Mouse (Mus musculus) liver, adult 2 months (tissue): ENCODE measurements around the gene Nbas. TPM values are rescaled to one million over a fixed set of nuclear protein-coding genes. Genes with fewer than 3 reads are reported as not detected.

Experiments
- DNase-seq: peaks from one replicate; pipeline ENCODE4 v3.0.0-alpha.2; 2011; ENCODE audit warnings: low read depth, low spot score; ENCODE audit errors: extremely low read depth
- H3K27ac ChIP-seq: fragments of 200-500 bp; replicated peaks from 2 replicates; pipeline ENCODE4 v1.5.1; 2012; ENCODE audit warnings: low read depth, mild to moderate bottlenecking, control low read depth, inconsistent platforms, low read length; ENCODE audit not compliant: insufficient read depth
- H3K27me3 ChIP-seq: fragments of 200-500 bp; 2 replicates; pipeline ENCODE4 v1.6.1; 2012; ENCODE audit warnings: mild to moderate bottlenecking, moderate library complexity, low read length, inconsistent platforms; ENCODE audit not compliant: control insufficient read depth, insufficient read depth
- H3K36me3 ChIP-seq: fragments of 200-500 bp; 2 replicates; pipeline ENCODE4 v1.6.1; 2012; ENCODE audit warnings: low read length, inconsistent platforms; ENCODE audit not compliant: control insufficient read depth, insufficient read depth
- H3K4me1 ChIP-seq: fragments of 200-500 bp; 2 replicates; pipeline ENCODE4 v1.6.1; 2011; ENCODE audit warnings: low read length; ENCODE audit not compliant: control insufficient read depth, insufficient read depth
- H3K4me3 ChIP-seq: fragments of 200-500 bp; 2 replicates; pipeline ENCODE4 v1.5.1; 2011; ENCODE audit warnings: low read depth, mild to moderate bottlenecking, control low read depth, low read length, moderate library complexity; ENCODE audit not compliant: insufficient read depth
- H3K79me2 ChIP-seq: fragments of 200-500 bp; 2 replicates; pipeline ENCODE4 v1.6.1; 2012; ENCODE audit warnings: inconsistent platforms, mild to moderate bottlenecking, low read length, moderate library complexity; ENCODE audit not compliant: control insufficient read depth, insufficient read depth
- H3K9ac ChIP-seq: fragments of 200-500 bp; 2 replicates; pipeline ENCODE4 v1.6.1; 2012; ENCODE audit warnings: low read depth, mild to moderate bottlenecking, control low read depth, inconsistent platforms, low read length
- CTCF ChIP-seq: fragments of 200-500 bp; IDR thresholded peaks from 2 replicates; pipeline ENCODE4 v1.5.1; 2011; ENCODE audit warnings: low read depth, low read length, control low read depth
- POLR2A ChIP-seq: fragments of 200-500 bp; IDR thresholded peaks from 2 replicates; pipeline ENCODE4 v1.6.1; 2011; ENCODE audit warnings: low read length, control low read depth; ENCODE audit not compliant: insufficient read depth; ENCODE audit errors: extremely low read depth
- WGBS: fragments of 180-500 bp; shearing (Covaris S2); methylation state at CpG from one replicate; pipeline ENCODE4 v1.1.7; 2018; 5-methylcytosine and 5-hydroxymethylcytosine counted together
- polyA plus RNA-seq: library from polyadenylated mRNA; depleted of rRNA; stranded (reverse); fragments of >200 nt; gene quantifications from 2 replicates; pipeline ENCODE4 v1.2.3, GENCODE M21; 2012
- total RNA-seq: library from RNA; depleted of rRNA; stranded (reverse); fragments of >200 nt; gene quantifications from 2 replicates; pipeline ENCODE4 v1.2.3, GENCODE M21; 2014

Gene Nbas
- total and polyA plus RNA-seq, 2 experiments: 10.7 to 21.8 TPM

- Histone ChIP-seq H3K9ac (no peak overlapping the region), H3K4me1 (no peaks in the 10 kb centered on the region), H3K27ac (no peak overlapping the region), H3K4me3 (no peak overlapping the region), H3K36me3 (peaks cover 21% of the 10 kb centered on the region), H3K27me3 (no peaks in the 10 kb centered on the region), H3K79me2 (no peaks in the 10 kb centered on the region)
- 90% methylated on average over 7 of the region's 7 CpGs for WGBS
- TF ChIP-seq CTCF: no peak
- no peak for TF ChIP-seq POLR2A
- no peak for DNase-seq
These were observed 210.2 kb downstream of the Nbas start for GRCm38 (mm10) chr12:13479163-13479562.

DNA sequence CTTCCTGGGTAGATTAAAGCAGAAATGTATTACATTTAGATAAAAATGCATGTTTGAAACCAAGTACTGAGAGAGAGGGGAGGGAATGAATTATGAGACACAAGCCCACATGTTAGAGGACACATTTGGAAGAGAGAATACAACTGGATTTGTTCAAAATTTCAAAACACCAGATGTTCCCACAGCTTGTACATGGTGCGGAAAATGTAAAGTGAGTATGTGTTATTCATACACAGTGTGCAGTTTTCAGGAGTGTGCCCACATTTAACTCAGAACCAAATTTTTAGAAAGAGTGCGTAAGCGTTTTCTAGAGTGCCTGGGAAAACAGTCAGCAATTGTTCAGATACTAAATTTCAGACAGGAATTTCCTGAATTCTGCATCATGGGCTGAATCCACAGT lies 217.3 kb downstream of the Nbas start:
- TF ChIP-seq CTCF: no peak
- TF ChIP-seq POLR2A: no peak
- no peak overlapping the region for H3K4me3 ChIP-seq
- no peaks in the 10 kb centered on the region for H3K79me2 ChIP-seq
- peaks cover 12% of the 10 kb centered on the region for H3K36me3 ChIP-seq
- 89% methylated on average over 3 of the region's 3 CpGs for WGBS
- H3K4me1 ChIP-seq: no peaks in the 10 kb centered on the region
- H3K27ac ChIP-seq: no peak overlapping the region
- H3K27me3 ChIP-seq: no peaks in the 10 kb centered on the region
- DNase-seq: no peak
- H3K9ac ChIP-seq: no peak overlapping the region

DNA sequence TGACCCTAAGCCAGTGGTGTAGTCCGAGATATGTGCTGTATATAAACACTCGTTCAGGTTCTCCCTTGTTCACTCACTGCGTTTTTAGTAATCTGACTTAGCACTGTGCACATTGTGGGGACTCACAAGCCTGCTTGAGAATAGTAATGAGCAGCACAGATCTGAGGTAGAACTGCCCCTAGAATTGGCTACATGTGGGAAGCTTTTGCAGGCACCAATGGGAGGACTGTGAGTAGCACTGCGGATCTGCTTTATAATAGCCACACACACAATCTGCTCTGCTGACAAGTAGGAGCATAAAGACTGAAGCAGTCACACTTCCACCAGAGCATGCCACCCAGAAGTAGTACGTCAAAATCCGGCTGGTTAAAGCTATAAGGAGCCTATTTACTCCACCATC lies 228.3 kb downstream of the Nbas start:
- DNase-seq: no peak
- Histone ChIP-seq H3K9ac (no peak overlapping the region), H3K79me2 (no peaks in the 10 kb centered on the region), H3K27me3 (no peaks in the 10 kb centered on the region), H3K4me3 (no peak overlapping the region), H3K4me1 (no peaks in the 10 kb centered on the region), H3K27ac (no peak overlapping the region), H3K36me3 (peaks cover 6% of the 10 kb centered on the region; the same call in 1 of the 2 replicates)
- 92% methylated on average over 6 of the region's 6 CpGs for WGBS
- TF ChIP-seq CTCF: no peak
- TF ChIP-seq POLR2A: no peak

- no peak overlapping the region for H3K9ac ChIP-seq
- H3K27me3 ChIP-seq: no peaks in the 10 kb centered on the region
- WGBS: 92% methylated on average over 10 of the region's 10 CpGs
- no peaks in the 10 kb centered on the region for H3K79me2 ChIP-seq
- H3K4me1 ChIP-seq: no peaks in the 10 kb centered on the region
- TF ChIP-seq CTCF (no peak), POLR2A (no peak)
- no peak for DNase-seq
- H3K27ac ChIP-seq: no peak overlapping the region
- peaks cover 6% of the 10 kb centered on the region; the same call in 1 of the 2 replicates for H3K36me3 ChIP-seq
- no peak overlapping the region for H3K4me3 ChIP-seq
These were observed 230.4 kb downstream of the Nbas start for GRCm38 (mm10) chr12:13499237-13499889.

- TF ChIP-seq POLR2A: no peak
- TF ChIP-seq CTCF: no peak
- H3K36me3 ChIP-seq: peaks cover 6% of the 10 kb centered on the region; the same call in 1 of the 2 replicates
- no peaks in the 10 kb centered on the region for H3K79me2 ChIP-seq
These were observed 231.3 kb downstream of the Nbas start for GRCm38 (mm10) chr12:13500191-13500590.

DNA sequence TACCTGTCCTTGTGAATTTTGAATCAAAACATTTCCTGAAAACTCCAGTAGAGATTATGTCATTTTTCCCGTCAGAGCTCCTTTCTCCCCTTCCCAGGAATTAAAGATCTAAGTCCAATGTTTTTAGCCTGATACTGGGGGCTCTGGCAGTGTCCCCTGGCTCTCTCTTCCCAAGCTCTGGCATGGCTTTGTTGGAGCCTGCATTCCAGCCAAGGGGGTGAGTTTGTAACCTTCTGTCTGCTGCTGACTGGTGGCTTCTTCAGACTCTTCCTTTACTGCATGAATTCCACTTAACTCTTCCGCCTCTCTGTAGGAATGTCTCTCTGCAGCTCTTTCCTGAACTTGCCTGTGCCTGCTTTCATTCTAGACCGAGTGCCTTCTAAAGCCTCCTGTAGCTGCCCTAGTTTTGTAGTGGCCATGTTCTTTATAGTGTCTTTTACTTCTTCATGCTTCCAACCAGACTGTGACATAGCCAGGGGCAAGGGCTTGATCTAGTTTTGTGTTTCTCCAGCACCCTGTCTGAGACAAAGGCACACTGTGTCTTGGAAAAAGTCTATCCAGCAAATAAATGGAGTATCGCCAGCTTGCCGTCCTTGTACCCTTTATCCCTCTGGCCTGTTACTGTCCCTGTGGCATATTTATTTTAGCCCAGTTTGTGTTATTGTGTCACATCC lies 236.0 kb downstream of the Nbas start:
- H3K4me3 ChIP-seq: no peak overlapping the region
- DNase-seq: no peak
- no peaks in the 10 kb centered on the region for H3K27me3 ChIP-seq
- no peaks in the 10 kb centered on the region for H3K36me3 ChIP-seq
- H3K27ac ChIP-seq: no peak overlapping the region
- H3K79me2 ChIP-seq: no peaks in the 10 kb centered on the region
- H3K9ac ChIP-seq: no peak overlapping the region
- no peaks in the 10 kb centered on the region for H3K4me1 ChIP-seq
- 80% methylated on average over 5 of the region's 5 CpGs for WGBS
- TF ChIP-seq CTCF: no peak
- no peak for TF ChIP-seq POLR2A

More at GRCm38 (mm10) chr12:13500191-13500590, 231.3 kb downstream of the Nbas start:
- Histone ChIP-seq H3K4me3 (no peak overlapping the region), H3K27ac (no peak overlapping the region), H3K4me1 (no peaks in the 10 kb centered on the region), H3K9ac (no peak overlapping the region), H3K27me3 (no peaks in the 10 kb centered on the region)
- DNase-seq: no peak
- 96% methylated on average over 3 of the region's 3 CpGs for WGBS
